Mouse (Mus musculus): ENCODE data around the gene Socs1. TPM values are rescaled to one million over a fixed set of nuclear protein-coding genes. Genes with fewer than 3 reads are reported as not detected.
"Not testable (repeated sequence)": the region's sequence is repeated elsewhere in the genome, so short reads cannot be mapped to it uniquely, and the experiment has no call there.

Gene Socs1
- total RNA-seq, 1 experiment = 2.4 TPM

- H3K4me3 ChIP-seq (ENCODE audit: insufficient read depth in 1 of 2, low read depth in 1 of 2, low read length in 2 of 2, poor library complexity in 1 of 2, severe bottlenecking in 1 of 2) = no peak overlapping the region
- no peak overlapping the region for H3K9ac ChIP-seq (ENCODE audit: insufficient read depth, low read depth, low read length, poor library complexity, severe bottlenecking)
- no peak overlapping the region for H3K27ac ChIP-seq (ENCODE audit: insufficient read depth, low read depth, low read length, poor library complexity, severe bottlenecking)
- no peak for DNase-seq (ENCODE audit: low read depth, low spot score)
- in situ Hi-C loops (cut with MboI; ENCODE audit: low sequenced_read_pairs in 2 of 2, unreplicated experiment in 2 of 2) = no loop called here
- no peaks in the 10 kb centered on the region for H3K36me3 ChIP-seq (ENCODE audit: control insufficient read depth, insufficient read depth, low read length, poor library complexity, severe bottlenecking)
- TF ChIP-seq HCFC1 (IDR thresholded peaks at IDR 0.05; ENCODE audit: borderline replicate concordance, insufficient read depth, low read length) = no peak
- TF ChIP-seq CHD2 (IDR thresholded peaks at IDR 0.05; ENCODE audit: low read depth, low read length) = no peak
- no peak for TF ChIP-seq MAFK (IDR thresholded peaks at IDR 0.05; ENCODE audit: insufficient read depth, low read depth, low read length)
- no peak for TF ChIP-seq ZNF384 (IDR thresholded peaks at IDR 0.05; ENCODE audit: low read depth, low read length)
- no peak for TF ChIP-seq ZC3H11A (IDR thresholded peaks at IDR 0.05; ENCODE audit: borderline replicate concordance, low read depth, low read length)
- H3K4me1 ChIP-seq (ENCODE audit: control insufficient read depth in 2 of 2, insufficient read depth in 2 of 2, low read length in 2 of 2, poor library complexity in 1 of 2) = peaks cover 0 to 2% of the 10 kb centered on the region in 2 experiments; a peak in 1 of 4 replicates
- no peaks in the 10 kb centered on the region for H3K9me3 ChIP-seq (ENCODE audit: control insufficient read depth, insufficient read depth, low read depth, low read length)
Measured at GRCm38 (mm10) chr16:10810376-10810775, 25.0 kb upstream of the Socs1 start.

- in situ Hi-C loops (cut with MboI; ENCODE audit: low sequenced_read_pairs in 2 of 2, unreplicated experiment in 2 of 2) = no loop called here
- H3K4me1 ChIP-seq (ENCODE audit: control insufficient read depth in 2 of 2, insufficient read depth in 2 of 2, low read length in 2 of 2, poor library complexity in 1 of 2) = no peaks in the 10 kb centered on the region
- no peaks in the 10 kb centered on the region for H3K9me3 ChIP-seq (ENCODE audit: control insufficient read depth, insufficient read depth, low read depth, low read length)
- no peak within 1 kb of the TSS for H3K27ac ChIP-seq (ENCODE audit: insufficient read depth, low read depth, low read length, poor library complexity, severe bottlenecking)
- H3K9ac ChIP-seq (ENCODE audit: insufficient read depth, low read depth, low read length, poor library complexity, severe bottlenecking) = no peak within 1 kb of the TSS
- no peak within 1 kb of the TSS for H3K4me3 ChIP-seq (ENCODE audit: insufficient read depth in 1 of 2, low read depth in 1 of 2, low read length in 2 of 2, poor library complexity in 1 of 2, severe bottlenecking in 1 of 2)
- no peaks in the 10 kb centered on the region for H3K36me3 ChIP-seq (ENCODE audit: control insufficient read depth, insufficient read depth, low read length, poor library complexity, severe bottlenecking)
- DNase-seq (ENCODE audit: low read depth, low spot score) = no peak
- TF ChIP-seq MAFK (IDR thresholded peaks at IDR 0.05; ENCODE audit: insufficient read depth, low read depth, low read length) = no peak
- TF ChIP-seq ZNF384 (IDR thresholded peaks at IDR 0.05; ENCODE audit: low read depth, low read length) = no peak
- TF ChIP-seq ZC3H11A (IDR thresholded peaks at IDR 0.05; ENCODE audit: borderline replicate concordance, low read depth, low read length) = no peak
- no peak for TF ChIP-seq CHD2 (IDR thresholded peaks at IDR 0.05; ENCODE audit: low read depth, low read length)
- TF ChIP-seq HCFC1 (IDR thresholded peaks at IDR 0.05; ENCODE audit: borderline replicate concordance, insufficient read depth, low read length) = no peak
Measured at GRCm38 (mm10) chr16:10805789-10806527, 20.6 kb upstream of the Socs1 start, which contains the start of gene Prm1. Gene Prm1, minus strand, starts transcription at chr16:10805839.

- DNase-seq (ENCODE audit: low read depth, low spot score); H3K27ac ChIP-seq (ENCODE audit: insufficient read depth, low read depth, low read length, poor library complexity, severe bottlenecking); in situ Hi-C loops (cut with MboI; ENCODE audit: low sequenced_read_pairs in 2 of 2, unreplicated experiment in 2 of 2); H3K9me3 ChIP-seq (ENCODE audit: control insufficient read depth, insufficient read depth, low read depth, low read length); H3K4me1 ChIP-seq (ENCODE audit: control insufficient read depth in 2 of 2, insufficient read depth in 2 of 2, low read length in 2 of 2, poor library complexity in 1 of 2); H3K4me3 ChIP-seq (ENCODE audit: insufficient read depth in 1 of 2, low read depth in 1 of 2, low read length in 2 of 2, poor library complexity in 1 of 2, severe bottlenecking in 1 of 2); H3K36me3 ChIP-seq (ENCODE audit: control insufficient read depth, insufficient read depth, low read length, poor library complexity, severe bottlenecking); H3K9ac ChIP-seq (ENCODE audit: insufficient read depth, low read depth, low read length, poor library complexity, severe bottlenecking): not testable (repeated sequence)
Measured at GRCm38 (mm10) chr16:10802420-10802819, 17.1 kb upstream of the Socs1 start.

- TF ChIP-seq ZNF384 (IDR thresholded peaks at IDR 0.05; ENCODE audit: low read depth, low read length) = no peak
- TF ChIP-seq HCFC1 (IDR thresholded peaks at IDR 0.05; ENCODE audit: borderline replicate concordance, insufficient read depth, low read length) = no peak
- TF ChIP-seq MAFK (IDR thresholded peaks at IDR 0.05; ENCODE audit: insufficient read depth, low read depth, low read length) = no peak
- no peak for TF ChIP-seq CHD2 (IDR thresholded peaks at IDR 0.05; ENCODE audit: low read depth, low read length)
- no peak for TF ChIP-seq ZC3H11A (IDR thresholded peaks at IDR 0.05; ENCODE audit: borderline replicate concordance, low read depth, low read length)
- H3K4me1 ChIP-seq (ENCODE audit: control insufficient read depth in 2 of 2, insufficient read depth in 2 of 2, low read length in 2 of 2, poor library complexity in 1 of 2) = no peaks in the 10 kb centered on the region
- no peaks in the 10 kb centered on the region for H3K36me3 ChIP-seq (ENCODE audit: control insufficient read depth, insufficient read depth, low read length, poor library complexity, severe bottlenecking)
- H3K27ac ChIP-seq (ENCODE audit: insufficient read depth, low read depth, low read length, poor library complexity, severe bottlenecking) = no peak within 1 kb of the TSS
- DNase-seq (ENCODE audit: low read depth, low spot score) = no peak
- no peak within 1 kb of the TSS for H3K4me3 ChIP-seq (ENCODE audit: insufficient read depth in 1 of 2, low read depth in 1 of 2, low read length in 2 of 2, poor library complexity in 1 of 2, severe bottlenecking in 1 of 2)
- H3K9ac ChIP-seq (ENCODE audit: insufficient read depth, low read depth, low read length, poor library complexity, severe bottlenecking) = no peak within 1 kb of the TSS
- no peaks in the 10 kb centered on the region for H3K9me3 ChIP-seq (ENCODE audit: control insufficient read depth, insufficient read depth, low read depth, low read length)
- in situ Hi-C loops (cut with MboI; ENCODE audit: low sequenced_read_pairs in 2 of 2, unreplicated experiment in 2 of 2) = no loop called here
Measured at GRCm38 (mm10) chr16:10796034-10796433, 10.7 kb upstream of the Socs1 start, which contains the start of gene Prm2. Gene Prm2, minus strand, starts transcription at chr16:10796134.

GRCm38 (mm10) chr16:10790702-10791101 lies 5.4 kb upstream of the Socs1 start, which contains the start of gene Prm3:
Gene Prm3, minus strand, starts transcription at chr16:10790914.
- Histone ChIP-seq H3K9ac (ENCODE audit: insufficient read depth, low read depth, low read length, poor library complexity, severe bottlenecking) (no peak within 1 kb of the TSS), H3K9me3 (ENCODE audit: control insufficient read depth, insufficient read depth, low read depth, low read length) (no peaks in the 10 kb centered on the region), H3K4me3 (ENCODE audit: insufficient read depth in 1 of 2, low read depth in 1 of 2, low read length in 2 of 2, poor library complexity in 1 of 2, severe bottlenecking in 1 of 2) (no peak within 1 kb of the TSS), H3K36me3 (ENCODE audit: control insufficient read depth, insufficient read depth, low read length, poor library complexity, severe bottlenecking) (no peaks in the 10 kb centered on the region), H3K27ac (ENCODE audit: insufficient read depth, low read depth, low read length, poor library complexity, severe bottlenecking) (no peak within 1 kb of the TSS), H3K4me1 (ENCODE audit: control insufficient read depth in 2 of 2, insufficient read depth in 2 of 2, low read length in 2 of 2, poor library complexity in 1 of 2) (peaks cover 7 to 14% of the 10 kb centered on the region in 2 experiments; a peak in 2 of 4 replicates)
- in situ Hi-C loops (cut with MboI; ENCODE audit: low sequenced_read_pairs in 2 of 2, unreplicated experiment in 2 of 2) = no loop called here
- no peak for DNase-seq (ENCODE audit: low read depth, low spot score)
- no peak for TF ChIP-seq ZNF384 (IDR thresholded peaks at IDR 0.05; ENCODE audit: low read depth, low read length)
- no peak for TF ChIP-seq ZC3H11A (IDR thresholded peaks at IDR 0.05; ENCODE audit: borderline replicate concordance, low read depth, low read length)
- TF ChIP-seq HCFC1 (IDR thresholded peaks at IDR 0.05; ENCODE audit: borderline replicate concordance, insufficient read depth, low read length) = no peak
- TF ChIP-seq CHD2 (IDR thresholded peaks at IDR 0.05; ENCODE audit: low read depth, low read length) = no peak
- no peak for TF ChIP-seq MAFK (IDR thresholded peaks at IDR 0.05; ENCODE audit: insufficient read depth, low read depth, low read length)

Measured in ES-E14 (cell line).